Mouse (Mus musculus) regulatory T cell (primary cell): ENCODE measurements around the gene B3glct.

Source experiments
- in situ Hi-C: fragments of 300-600 bp; cut with MboI, MseI; formaldehyde crosslinking; loops from one replicate; pipeline ENCODE4 v1.15.1; 2025; ENCODE audit warnings: high pct_unique_total_duplicates

The B3glct gene

DNA sequence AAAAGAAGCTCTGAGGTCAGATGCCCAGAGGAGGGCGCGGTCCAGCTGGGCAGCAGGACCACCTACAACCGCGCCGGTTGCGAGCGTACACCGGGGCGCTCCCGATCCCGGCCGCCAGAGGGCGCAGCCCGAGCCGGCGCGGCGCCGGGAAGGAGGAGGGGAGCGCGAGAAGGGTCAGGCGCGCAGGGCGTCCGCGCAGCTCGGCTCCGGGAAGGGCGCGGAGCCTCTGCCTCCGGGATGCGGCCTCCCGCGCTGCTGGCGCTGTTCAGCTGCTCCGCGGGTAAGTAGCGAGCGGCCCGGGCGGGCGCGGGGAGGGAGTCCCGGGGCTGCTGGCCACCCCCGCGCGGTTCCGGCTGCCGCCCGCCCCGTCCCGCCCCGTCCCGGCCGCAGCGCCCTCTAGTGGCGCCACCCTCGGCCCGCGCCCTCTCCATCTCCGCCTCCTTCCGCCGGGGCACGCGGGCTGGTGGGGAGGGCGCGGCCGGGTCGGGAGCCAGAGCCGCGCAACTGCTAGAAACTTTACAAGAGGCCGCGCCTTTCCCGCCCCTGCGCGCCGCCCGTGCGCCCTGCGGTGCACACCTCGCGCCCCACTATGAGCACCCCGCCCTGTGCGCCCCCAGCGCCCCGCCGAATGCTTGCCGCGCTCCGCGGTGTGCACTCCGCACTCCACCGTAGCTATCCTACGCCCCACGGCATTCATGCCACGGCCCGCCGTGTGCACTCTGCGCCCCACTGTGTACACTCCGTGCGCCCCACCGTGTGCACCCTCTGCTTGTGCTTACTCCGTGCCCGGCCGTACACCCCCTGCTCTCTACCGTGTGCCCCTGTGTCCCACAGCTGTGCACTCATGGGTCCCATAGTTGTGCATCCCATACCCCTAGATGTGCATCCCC lies at the start of gene B3glct:
Gene B3glct (plus strand): TSS at position 131 of the 890 bp plus-strand sequence.
- in situ Hi-C loops: loop anchor here (5.0 kb wide), 1 partner anchor 36 kb away; no protein-coding TSS in a partner anchor

GRCm38 (mm10) chr5:149634409-149635035 lies 43.5 kb upstream of the B3glct start:
- in situ Hi-C loops: no loop called here

DNA sequence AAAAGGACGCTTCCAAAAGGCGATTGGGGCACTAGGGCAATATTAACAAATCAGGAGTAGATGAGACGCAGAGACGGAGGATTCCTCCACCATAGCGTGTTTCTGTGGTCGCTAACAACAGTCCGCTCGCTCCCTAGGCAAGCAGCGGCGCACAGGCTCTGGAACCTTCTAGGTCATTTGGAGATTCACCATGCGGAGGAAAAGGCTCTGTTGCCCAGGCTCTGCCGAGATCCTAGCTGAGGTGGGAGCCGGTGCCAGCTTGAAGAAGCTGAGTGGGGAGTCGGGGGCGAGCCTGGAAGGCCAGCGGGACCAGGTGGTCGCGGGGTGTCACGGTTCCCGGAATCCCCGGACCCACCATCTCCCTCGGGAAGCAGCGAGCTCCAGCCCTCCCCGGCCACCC lies 42.5 kb upstream of the B3glct start:
- in situ Hi-C loops: no loop called here

- in situ Hi-C loops: no loop called here
Observed at GRCm38 (mm10) chr5:149636075-149636920, 41.7 kb upstream of the B3glct start, which contains the start of gene Hsph1. Hsph1 (minus strand) TSS chr5:149636376.

DNA sequence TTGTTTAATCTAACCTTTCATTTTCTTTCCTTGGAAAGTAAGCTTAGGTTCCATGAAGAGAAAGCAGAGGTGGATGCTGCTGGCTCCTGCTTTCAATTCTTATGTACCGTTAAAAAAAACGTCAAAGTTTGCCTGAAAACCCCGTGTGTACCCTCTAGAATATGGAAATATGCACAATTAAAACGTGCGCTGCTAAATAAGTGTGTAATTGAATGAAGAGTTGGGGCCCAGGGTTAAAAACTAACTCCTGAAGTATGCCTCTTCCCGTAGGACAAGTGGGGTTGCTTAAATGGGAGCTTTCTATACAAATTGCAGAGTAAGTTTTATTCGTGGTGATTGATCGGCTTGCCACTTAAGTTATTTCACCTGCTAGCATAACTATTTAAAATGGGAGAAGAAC lies 40.7 kb upstream of the B3glct start:
- in situ Hi-C loops: no loop called here

- in situ Hi-C loops: loop anchor here (5.0 kb wide), 1 partner anchor 36 kb away; the partner anchor contains the start of gene B3glct
Observed at GRCm38 (mm10) chr5:149641277-149641892, 36.6 kb upstream of the B3glct start.

DNA sequence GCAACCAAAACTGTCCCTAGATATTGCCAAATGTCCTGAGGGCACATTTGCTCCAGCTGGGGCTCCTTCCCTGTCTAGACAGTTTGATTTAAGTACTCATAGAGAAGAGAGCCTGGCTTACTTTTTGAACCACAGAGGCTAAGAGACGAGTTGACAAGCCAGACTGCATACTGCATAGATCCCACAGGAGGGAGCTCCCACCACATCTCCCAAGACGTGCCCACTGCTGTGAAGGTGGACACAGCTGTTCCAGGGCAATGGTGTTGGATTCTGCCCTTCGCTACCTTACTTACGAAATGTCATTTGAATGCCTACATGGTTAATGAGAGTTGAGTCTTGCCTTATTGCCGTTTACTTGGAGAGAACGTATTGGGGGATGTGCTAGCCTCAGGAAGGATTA lies 35.7 kb upstream of the B3glct start:
- in situ Hi-C loops: loop anchor here (5.0 kb wide), 1 partner anchor 35 kb away; the partner anchor contains the start of gene B3glct

DNA sequence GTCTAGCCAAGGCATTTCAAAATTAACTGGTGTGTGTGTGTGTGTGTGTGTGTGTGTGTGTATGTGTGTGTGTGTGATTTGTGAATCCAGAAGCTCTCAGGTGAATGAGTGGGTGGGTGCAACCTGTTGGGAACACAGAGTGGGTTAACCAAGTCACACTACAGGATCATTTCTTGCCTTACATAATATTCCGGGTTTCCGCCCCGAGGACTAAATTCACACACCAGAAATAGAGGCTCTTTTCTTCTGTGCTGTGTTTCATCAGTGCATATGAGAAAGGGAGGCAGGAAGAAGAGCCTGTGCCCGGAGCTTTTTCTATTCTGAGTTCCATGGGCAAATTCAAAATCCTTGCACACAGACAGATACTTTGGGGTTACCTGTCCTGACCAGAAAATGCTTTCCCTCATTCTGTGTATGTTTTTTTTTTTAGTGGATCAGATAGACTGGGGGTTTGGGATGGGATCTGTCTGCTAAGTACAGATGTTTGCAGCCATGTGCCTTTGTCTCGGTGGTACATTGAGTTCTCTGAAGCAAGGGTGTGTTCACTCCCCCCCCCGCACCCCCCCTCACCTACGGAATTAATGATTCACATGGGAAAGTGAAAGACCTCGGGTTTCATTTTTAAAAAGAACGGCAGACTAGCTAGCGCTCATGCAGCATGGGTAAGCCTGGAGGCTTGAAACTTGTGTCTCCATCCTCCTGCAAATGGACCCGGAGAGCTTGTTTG lies 35.1 kb upstream of the B3glct start:
- in situ Hi-C loops: loop anchor here (5.0 kb wide), 1 partner anchor 34 kb away; the partner anchor contains the start of gene B3glct

DNA sequence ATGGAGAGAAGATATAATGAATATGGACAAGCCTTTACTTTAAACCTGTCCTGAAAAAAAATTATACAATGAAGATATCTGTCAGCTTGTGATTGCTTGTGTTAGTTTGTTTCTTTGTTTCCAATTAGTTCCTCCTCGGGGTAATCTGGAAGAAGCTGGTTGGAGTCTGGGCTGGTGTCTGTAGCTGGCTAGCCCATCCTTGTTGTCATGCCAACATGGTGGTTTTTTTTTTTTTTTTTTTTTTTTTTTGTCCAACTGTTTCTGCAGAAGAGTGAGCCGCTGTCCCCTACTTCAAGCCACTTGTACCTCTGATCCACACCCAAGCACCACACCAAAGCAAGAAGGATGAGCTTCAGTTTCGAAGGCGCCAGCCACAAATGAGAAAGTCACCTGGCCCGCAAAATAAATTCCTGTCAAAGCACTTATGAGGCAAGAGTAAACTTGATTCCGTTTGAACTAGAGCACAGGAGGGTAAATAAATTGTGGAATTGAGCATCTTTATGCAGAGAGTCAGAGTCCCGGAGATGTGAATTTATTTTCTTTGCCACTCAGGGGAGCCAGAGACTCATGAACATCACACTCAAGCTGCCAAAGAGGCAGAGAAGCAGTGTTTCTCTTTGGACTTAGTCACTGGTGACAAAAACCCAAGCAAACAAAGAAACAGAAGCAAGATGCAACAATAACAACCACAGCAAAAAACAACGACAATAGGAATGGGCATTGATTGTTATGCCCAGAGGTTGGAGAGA lies 30.5 kb upstream of the B3glct start:
- in situ Hi-C loops: no loop called here

- in situ Hi-C loops: no loop called here
Observed at GRCm38 (mm10) chr5:149648196-149648595, 29.8 kb upstream of the B3glct start.

DNA sequence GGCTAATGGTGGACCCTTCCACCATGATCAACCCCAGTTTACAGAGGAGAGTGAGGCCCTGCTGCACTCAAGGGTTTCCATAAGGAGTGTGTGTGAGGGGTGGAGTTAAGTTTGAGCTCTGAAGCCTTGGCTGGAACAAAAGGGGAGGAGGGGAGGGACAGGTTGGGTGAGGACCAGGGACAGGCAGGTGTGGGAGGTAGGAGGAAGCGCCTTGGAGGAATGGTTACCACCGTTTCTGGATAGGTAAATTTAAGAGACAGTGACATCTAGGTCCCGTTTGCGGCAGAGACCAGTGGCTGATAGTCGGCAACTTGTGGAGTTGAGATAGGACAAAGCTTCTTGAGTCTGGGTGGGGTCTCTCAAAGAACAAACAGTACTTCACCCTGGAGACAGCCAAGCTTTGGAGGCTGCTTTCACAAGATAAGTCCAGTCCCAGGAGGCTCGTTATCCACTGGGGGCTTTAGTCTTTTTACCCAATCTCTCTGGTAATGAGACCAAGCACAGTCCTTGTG lies 29.1 kb upstream of the B3glct start:
- in situ Hi-C loops: no loop called here

- in situ Hi-C loops: no loop called here
Observed at GRCm38 (mm10) chr5:149649499-149650178, 28.4 kb upstream of the B3glct start.

DNA sequence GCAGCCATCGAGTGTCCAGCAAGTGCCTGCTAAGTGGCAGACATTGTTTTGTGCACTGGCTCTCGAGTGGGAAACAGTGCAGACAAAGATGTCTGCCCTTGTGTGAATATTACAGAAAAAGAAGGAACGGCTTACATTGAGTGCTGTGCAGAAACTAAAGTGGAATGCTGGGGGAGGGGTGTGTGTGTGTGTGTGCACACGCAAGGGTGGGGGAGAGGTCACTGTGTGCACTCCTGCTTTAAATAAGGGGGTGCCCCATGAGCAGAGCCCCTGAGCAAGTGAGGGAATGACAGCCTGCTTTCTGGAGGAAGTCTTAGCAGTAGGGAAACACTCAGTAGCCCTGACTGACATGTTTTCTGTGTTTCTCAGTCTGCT lies 27.9 kb upstream of the B3glct start:
- in situ Hi-C loops: no loop called here

GRCm38 (mm10) chr5:149655636-149656035 lies 22.4 kb upstream of the B3glct start:
- in situ Hi-C loops: no loop called here

DNA sequence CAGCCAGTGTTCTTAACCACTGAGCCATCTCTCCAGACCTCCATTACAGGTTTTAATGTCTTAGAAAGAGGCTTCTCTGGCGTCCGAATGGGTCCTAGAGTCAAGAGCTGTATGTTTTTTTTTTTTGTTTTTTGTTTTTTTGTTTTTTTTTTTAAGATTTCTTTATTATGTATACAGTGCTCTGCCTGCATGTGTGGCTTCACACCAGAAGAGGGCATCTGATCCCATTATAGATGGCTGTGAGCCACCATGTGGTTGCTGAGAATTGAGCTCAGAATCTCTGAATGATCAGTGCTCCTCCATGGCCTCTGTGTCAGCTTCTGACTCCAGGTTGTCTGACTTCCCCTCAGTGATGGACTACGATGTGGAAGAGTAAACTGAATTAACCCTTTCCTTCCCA lies 20.0 kb upstream of the B3glct start:
- in situ Hi-C loops: no loop called here

DNA sequence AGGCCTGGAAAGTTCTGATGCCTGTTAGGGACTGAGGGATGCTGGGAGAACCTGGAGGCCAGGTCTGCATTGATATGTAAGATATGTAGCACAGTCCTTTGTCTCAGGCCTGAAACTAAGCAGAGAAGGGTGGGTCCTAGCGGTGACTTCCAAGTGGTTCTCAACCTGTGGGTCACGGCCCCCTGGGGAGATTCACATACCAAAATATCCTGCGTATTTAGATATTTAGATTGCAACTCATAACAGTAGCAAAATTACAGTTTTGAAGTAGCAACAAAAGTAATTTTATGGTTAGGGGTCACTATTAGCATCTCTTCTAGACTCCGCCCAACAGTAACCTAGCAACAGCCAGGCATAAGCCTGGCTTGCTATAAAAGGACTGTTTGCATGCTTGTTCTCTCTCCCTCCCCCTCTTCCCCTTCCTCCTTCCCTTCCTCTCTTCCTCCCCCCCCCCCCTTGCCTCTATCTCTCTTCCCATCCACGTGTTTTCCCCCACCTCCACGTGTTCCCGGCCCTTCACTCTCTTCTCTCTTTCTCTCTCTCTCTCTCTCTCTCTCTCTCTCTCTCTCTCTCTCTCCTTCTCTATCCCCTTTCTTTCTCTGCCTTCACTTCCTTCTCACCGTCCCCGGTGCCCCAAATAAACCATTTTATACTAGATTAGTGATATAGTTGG lies 19.2 kb upstream of the B3glct start:
- in situ Hi-C loops: no loop called here

GRCm38 (mm10) chr5:149659414-149659780 lies 18.6 kb upstream of the B3glct start:
- in situ Hi-C loops: no loop called here

GRCm38 (mm10) chr5:149661428-149661827 lies 16.6 kb upstream of the B3glct start:
- in situ Hi-C loops: no loop called here

GRCm38 (mm10) chr5:149662980-149663379 lies 15.1 kb upstream of the B3glct start:
- in situ Hi-C loops: no loop called here
